Mouse (Mus musculus) thymus, adult 2 months (tissue): ENCODE data around the gene 4833420G17Rik. TPM values are rescaled to one million over a fixed set of nuclear protein-coding genes. Genes with fewer than 3 reads are reported as not detected.
"Not testable (repeated sequence)": the region's sequence is repeated elsewhere in the genome, so short reads cannot be mapped to it uniquely, and the experiment has no call there.

ENCODE experiments used
- DNase-seq: peaks from one replicate; pipeline ENCODE4 v3.0.0; 2021
- H3K27ac ChIP-seq: fragments of 200-500 bp; 2 replicates; pipeline ENCODE4 v1.5.1; 2012; ENCODE audit warnings: low read length, control low read depth; ENCODE audit not compliant: control insufficient read depth, insufficient read depth
- H3K27me3 ChIP-seq: fragments of 200-500 bp; 2 replicates; pipeline ENCODE4 v1.6.1; 2012; ENCODE audit warnings: mild to moderate bottlenecking, low read length, moderate library complexity, mixed read lengths; ENCODE audit not compliant: control insufficient read depth, insufficient read depth
- H3K36me3 ChIP-seq: fragments of 200-500 bp; 2 replicates; pipeline ENCODE4 v1.6.1; 2012; ENCODE audit warnings: mild to moderate bottlenecking, low read length, moderate library complexity; ENCODE audit not compliant: control insufficient read depth, insufficient read depth
- H3K4me1 ChIP-seq: fragments of 200-500 bp; replicated peaks from 2 replicates; pipeline ENCODE4 v1.6.1; 2012; ENCODE audit warnings: low read length; ENCODE audit not compliant: control insufficient read depth, insufficient read depth
- H3K4me3 ChIP-seq: fragments of 200-500 bp; 2 replicates; pipeline ENCODE4 v1.5.1; 2012; ENCODE audit warnings: mild to moderate bottlenecking, low read length, control low read depth, moderate library complexity; ENCODE audit not compliant: control insufficient read depth, insufficient read depth
- CTCF ChIP-seq: fragments of 200-500 bp; IDR thresholded peaks from 2 replicates; pipeline ENCODE4 v1.5.1; 2012; ENCODE audit warnings: mild to moderate bottlenecking, control low read depth, low read length, moderate library complexity, borderline replicate concordance; ENCODE audit not compliant: control insufficient read depth, poor library complexity, insufficient read depth; ENCODE audit errors: extremely low read depth
- POLR2A ChIP-seq: fragments of 200-500 bp; IDR thresholded peaks from 2 replicates; pipeline ENCODE4 v1.6.1; 2012; ENCODE audit warnings: mild to moderate bottlenecking, low read length, control low read depth, moderate library complexity; ENCODE audit not compliant: control insufficient read depth, poor library complexity, insufficient read depth; ENCODE audit errors: extremely low read depth
- WGBS: fragments of 180-500 bp; shearing (Covaris S2); methylation state at CpG from one replicate; pipeline ENCODE4 v1.1.7; 2018; 5-methylcytosine and 5-hydroxymethylcytosine counted together
- polyA plus RNA-seq: library from polyadenylated mRNA; depleted of rRNA; stranded (reverse); fragments of >200 nt; gene quantifications from 2 replicates; pipeline ENCODE4 v1.2.3, GENCODE M21; 2012; rRNA removed

The 4833420G17Rik gene
- polyA plus RNA-seq, 1 experiment: 74.0 TPM

DNA sequence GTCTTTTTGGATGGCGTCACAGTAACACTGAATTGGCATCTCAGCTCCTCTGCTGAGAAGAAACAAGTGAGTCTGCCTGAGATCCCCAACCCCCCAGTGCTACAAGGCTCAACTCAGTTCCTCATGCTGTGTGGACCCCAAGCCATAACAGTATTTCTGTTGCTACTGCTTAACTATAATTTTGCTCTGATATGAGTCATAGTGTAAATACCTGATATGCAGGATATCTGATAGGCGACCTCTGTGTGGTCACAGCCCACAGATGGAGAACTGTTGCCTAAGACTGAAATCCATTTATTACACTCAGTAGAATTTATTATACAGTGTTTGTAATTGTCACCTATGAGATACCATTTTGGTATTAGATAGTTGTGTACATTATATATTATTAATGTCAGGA lies 15.2 kb downstream of the 4833420G17Rik start:
- Histone ChIP-seq H3K27me3 (no peaks in the 10 kb centered on the region), H3K4me3 (no peak overlapping the region), H3K4me1 (no peaks in the 10 kb centered on the region), H3K36me3 (peaks cover 73% of the 10 kb centered on the region), H3K27ac (no peak overlapping the region)
- no peak for TF ChIP-seq POLR2A
- TF ChIP-seq CTCF: no peak
- DNase-seq: no peak
- WGBS: 95% methylated on average over 2 of the region's 2 CpGs

DNA sequence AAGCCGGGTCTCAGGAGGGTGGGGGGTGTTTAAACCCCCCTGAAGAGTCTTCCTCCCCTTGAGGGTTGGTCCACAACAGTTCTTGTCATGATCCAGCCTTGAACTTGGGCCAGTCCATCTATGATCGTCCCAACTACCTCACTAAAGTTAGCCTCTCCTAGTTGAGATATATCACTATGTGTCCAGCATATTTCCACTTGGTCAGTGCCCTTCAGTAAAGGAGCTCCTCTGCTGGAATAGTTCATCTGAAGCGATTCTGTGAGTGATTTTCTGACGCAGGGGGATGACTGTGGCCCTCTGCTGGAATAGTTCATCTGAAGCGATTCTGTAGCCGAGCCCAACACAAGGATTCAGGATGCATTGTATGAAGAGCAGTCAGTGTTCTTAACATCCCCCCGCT lies 24.8 kb downstream of the 4833420G17Rik start:
- no peak for TF ChIP-seq POLR2A
- no peak for TF ChIP-seq CTCF
- Histone ChIP-seq H3K27me3 (no peaks in the 10 kb centered on the region), H3K4me3 (no peak overlapping the region), H3K36me3 (peaks cover 8% of the 10 kb centered on the region), H3K4me1 (no peaks in the 10 kb centered on the region), H3K27ac (no peak overlapping the region)
- DNase-seq: no peak
- WGBS: 56% methylated on average over 7 of the region's 7 CpGs

DNA sequence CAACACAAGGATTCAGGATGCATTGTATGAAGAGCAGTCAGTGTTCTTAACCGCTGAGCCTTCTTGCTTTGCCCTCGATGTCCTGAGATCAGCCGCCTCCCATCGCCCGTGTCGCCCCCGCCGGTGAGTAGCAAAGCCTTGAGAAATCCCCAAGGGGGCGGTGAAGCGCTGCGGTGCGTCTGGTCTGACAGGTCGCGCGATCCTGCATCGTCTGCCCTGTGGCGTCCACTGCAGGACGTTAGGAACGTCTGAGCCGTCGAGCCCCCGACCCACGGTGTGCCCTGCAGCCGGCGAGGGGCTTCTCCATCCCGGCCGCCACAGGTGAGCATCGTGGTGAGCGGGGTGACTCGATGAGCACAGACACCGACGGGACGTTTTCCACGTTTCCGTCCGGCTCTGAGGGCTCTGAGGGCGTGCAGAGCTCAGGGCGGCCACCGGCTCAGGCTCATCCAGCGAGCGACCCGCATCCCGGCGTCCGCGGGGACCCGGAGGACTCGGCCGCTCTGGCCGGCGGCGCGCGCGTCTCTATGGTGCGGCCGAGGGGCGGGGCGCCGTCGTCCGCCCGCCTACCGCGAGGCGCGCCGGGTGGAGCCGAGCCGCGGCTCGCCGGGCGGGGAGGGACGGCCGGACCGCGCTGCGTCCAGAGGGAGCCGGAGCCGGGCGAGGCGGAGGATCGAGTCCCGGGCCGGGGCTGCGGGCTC lies 25.5 kb downstream of the 4833420G17Rik start, which contains the start of the genes Tmem267 and 3110070M22Rik:
Tmem267 (plus strand) TSS at position 160 of the 701 bp plus-strand sequence.
3110070M22Rik (minus strand) TSS at position 504 of the 701 bp plus-strand sequence.
- Histone ChIP-seq H3K36me3 (peaks cover 2% of the 10 kb centered on the region), H3K4me1 (no peaks in the 10 kb centered on the region), H3K27me3 (no peaks in the 10 kb centered on the region), H3K27ac (no peak within 1 kb of the TSS), H3K4me3 (no peak within 1 kb of the TSS)
- WGBS: 79% methylated on average over 87 of the region's 87 CpGs
- peak; percentile 78 for DNase-seq
- TF ChIP-seq POLR2A: no peak

DNA sequence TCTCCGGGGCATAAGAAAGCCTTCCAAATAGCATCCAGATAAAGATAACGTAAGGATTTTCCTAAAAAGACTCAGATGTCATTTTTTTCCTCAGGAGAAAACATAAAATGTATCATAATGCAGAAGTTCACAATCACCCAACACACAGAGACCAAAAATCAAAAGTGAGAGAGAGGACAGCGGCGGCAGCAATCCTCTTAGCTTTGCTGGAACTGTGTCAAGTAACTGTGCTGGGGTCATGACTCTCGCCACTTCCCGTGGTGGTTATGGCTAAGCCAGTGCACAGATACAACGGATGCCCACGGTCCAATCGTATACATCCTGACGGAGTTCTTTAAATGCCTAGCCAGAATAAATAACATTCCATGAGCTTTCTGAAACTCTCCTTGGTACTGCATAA lies 29.5 kb downstream of the 4833420G17Rik start:
- H3K4me1 ChIP-seq, DNase-seq, H3K4me3 ChIP-seq, H3K27ac ChIP-seq, H3K27me3 ChIP-seq, H3K36me3 ChIP-seq: not testable (repeated sequence)
- 94% methylated on average over 10 of the region's 10 CpGs for WGBS

DNA sequence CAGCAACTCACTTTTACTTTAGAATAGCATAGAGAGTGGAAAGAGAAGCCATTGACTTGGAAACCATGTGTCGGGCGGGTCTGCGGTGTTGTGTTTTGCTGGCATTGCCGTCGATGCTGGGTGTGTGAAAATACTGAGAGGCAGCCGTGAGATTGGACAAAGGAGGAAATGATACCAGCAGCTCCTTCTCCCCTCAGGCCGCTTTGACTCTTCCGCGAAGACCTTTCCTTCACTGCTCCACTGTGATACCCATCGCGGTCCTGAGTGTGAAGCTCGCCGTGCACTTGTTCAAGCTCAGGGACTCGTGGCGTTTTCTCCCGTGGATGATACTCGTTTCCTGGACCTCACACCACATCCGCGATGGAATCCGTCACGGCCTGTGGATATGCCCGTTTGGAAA lies 32.4 kb downstream of the 4833420G17Rik start:
- not testable (repeated sequence) for H3K27ac ChIP-seq, H3K27me3 ChIP-seq, H3K4me1 ChIP-seq, H3K4me3 ChIP-seq, DNase-seq, H3K36me3 ChIP-seq
- 96% methylated on average over 13 of the region's 22 CpGs for WGBS

Other genes with a start within 250 kb of the 4833420G17Rik start
- 19.2 and 19.6 TPM in 2 replicates for gene Paip1, start 34.2 kb upstream of the 4833420G17Rik start, polyA plus RNA-seq
- 6.7 and 10.4 TPM in 2 replicates for gene Tmem267, start 25.3 kb downstream of the 4833420G17Rik start, polyA plus RNA-seq
- gene 3110070M22Rik, start 25.6 kb downstream of the 4833420G17Rik start, polyA plus RNA-seq: 1.2 and 1.6 TPM in 2 replicates
- 0.06 and 0.09 TPM in 2 replicates for gene Ccl28, start 161.1 kb downstream of the 4833420G17Rik start, polyA plus RNA-seq
- 13.3 and 13.9 TPM in 2 replicates for gene Hmgcs1, start 227.6 kb downstream of the 4833420G17Rik start, polyA plus RNA-seq